Mouse (Mus musculus) frontal cortex, postnatal 25 days (tissue): Measurements from ENCODE around the gene Igf1r.

ENCODE experiments used
- DNase-seq, 2 experiments: peaks; one replicate each; pipeline ENCODE4 v3.0.0; 2022; ENCODE audit warnings: low spot score in 2 of 2

The Igf1r gene

DNA sequence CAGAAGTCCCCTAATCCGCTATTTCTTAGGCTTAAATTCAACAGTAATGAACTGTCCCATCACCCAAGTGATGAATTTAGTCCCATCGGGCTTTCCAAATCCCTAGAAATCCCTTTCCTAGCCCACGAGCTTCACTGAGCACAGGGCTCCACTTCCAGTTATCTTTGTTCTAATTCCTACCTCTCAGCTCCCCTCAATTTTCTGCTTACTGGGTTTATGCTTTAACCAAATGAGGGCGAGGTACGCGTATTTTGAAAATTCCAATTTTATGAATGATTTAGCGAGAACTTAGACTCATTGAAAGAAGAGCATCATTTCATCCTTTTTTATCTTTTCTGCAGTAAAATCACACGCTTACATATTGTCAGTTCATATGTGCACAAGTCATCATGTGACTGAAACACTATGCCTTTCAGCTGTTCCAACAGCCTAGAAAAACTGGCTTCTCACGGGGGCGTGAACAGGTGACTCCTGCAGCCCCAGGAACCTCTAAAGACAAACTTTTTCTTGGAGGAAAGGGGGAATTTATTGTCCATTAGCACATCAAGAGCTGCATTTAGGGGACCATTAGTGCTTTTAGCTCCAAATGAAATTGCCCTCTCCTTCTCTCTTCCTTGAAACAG is 100.5 kb downstream of the Igf1r start:
- DNase-seq, result no peak

DNA sequence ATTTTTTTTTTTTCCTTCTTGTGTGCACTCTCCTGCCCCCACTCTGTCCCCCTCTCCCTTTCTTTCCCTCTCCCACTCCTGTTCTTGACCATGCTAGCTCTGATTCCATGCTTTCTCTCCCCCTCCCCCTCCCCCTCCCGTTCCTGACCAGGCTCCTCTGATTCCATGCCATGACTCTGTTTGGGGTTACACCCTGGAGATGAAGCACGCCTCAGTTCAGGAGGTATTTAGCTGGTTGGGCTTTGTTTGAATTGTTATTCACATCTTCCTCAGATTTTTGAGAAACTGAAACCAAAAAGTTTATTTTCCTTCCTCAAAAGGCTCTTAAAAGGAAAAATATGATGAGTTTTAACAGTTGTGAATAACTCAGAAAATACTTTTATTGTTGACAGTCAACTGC is 101.9 kb downstream of the Igf1r start:
- DNase-seq, result no peak

- no peak for DNase-seq
These were observed 102.3 kb downstream of the Igf1r start for GRCm38 (mm10) chr7:68054956-68055355.

GRCm38 (mm10) chr7:68057010-68057409 is 104.4 kb downstream of the Igf1r start:
- no peak for DNase-seq

- DNase-seq, result no peak
These were observed 107.1 kb downstream of the Igf1r start for GRCm38 (mm10) chr7:68059690-68060089.

GRCm38 (mm10) chr7:68061434-68061833 is 108.8 kb downstream of the Igf1r start:
- no peak for DNase-seq

DNA sequence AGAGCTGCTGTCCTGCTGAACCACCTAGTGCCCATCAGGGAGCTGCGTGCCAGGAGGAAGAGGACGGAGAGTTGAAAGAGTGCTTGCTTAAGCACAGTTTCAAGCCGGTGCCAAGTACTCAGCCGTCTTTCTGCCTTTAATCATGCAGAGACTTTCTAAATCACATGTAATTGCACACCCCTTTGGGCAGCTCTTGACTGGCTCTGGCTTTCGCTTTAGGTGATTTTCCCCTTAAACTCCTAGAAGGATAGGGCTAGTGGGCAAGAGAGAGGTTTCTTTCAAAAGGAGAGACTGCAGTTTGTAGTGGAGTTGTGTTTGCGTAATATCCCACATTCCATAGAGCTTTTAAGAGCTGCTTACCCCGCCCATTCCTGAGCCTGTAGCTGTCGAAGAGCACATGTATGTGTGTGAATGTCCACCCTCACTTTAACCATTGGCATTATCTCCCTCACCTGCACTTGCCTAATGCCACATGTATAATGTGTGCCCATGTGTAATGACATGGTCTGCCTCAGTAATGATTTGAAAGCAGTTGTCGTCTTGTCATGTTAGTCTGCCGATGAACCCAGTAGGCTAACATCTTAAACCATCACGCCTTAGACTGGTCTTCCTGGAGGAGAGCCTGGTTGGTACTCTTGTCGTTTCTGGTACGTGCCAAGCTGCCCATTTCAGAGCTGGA is 109.7 kb downstream of the Igf1r start:
- no peak for DNase-seq

DNA sequence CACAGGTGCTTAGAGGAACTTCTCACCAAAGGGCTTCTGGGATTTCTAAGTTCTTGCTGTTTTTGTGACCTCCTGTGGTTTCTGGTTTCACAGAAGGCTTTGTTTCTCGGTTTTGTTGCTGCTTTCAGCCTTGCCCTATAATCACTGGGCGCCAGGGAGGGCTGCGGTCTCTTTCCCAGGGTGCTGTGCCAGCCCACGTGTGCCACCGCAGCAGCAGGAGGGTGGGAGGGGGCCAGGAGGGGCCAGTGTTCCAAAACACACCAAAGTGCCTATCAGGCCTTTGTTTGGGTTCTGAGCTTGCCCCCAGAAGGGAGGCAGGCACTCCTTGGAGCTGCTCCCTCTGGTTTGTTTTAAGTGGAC is 110.2 kb downstream of the Igf1r start:
- DNase-seq, result no peak

DNA sequence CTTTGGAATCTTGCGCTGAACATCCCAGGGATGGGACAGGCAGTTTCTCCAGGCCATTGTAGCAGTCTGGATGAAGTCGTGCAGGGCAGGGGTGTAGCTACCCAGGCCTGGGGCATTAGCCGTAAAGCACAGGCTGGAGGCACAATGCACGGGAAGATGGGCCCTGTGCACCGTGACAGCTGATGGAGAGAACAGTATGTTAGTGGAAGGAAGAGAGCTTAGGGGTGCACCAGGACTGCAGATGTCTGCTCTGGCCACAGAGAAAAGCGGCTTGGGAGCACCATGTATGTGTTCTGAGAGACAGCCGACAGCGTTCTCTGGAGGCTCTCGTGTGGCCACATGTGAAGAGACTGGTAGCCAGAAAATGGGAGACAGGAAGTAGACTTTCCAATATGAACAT is 111.1 kb downstream of the Igf1r start:
- no peak for DNase-seq

GRCm38 (mm10) chr7:68064120-68064519 is 111.5 kb downstream of the Igf1r start:
- DNase-seq, result no peak

- no peak for DNase-seq
These were observed 112.2 kb downstream of the Igf1r start for GRCm38 (mm10) chr7:68064647-68065362.

DNA sequence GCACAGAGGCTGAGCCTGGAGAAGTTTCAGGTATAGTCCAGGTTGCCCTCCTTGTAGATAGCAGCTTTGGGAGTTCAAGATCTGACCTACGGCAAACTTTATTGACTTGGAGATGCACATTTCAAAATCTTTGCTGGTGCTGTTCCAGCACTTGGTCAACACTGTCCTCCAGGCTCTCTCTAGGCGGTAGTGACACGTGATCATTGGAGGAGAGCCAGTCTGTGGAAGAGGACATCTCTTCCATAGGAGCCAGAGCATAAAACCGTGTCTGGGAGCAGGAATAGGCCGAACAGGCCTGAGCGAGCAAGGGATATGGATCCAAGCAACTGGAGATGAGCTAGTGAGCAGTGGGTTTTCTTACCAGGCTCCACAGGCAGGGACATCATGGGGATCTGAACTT is 113.3 kb downstream of the Igf1r start:
- DNase-seq, result no peak

DNA sequence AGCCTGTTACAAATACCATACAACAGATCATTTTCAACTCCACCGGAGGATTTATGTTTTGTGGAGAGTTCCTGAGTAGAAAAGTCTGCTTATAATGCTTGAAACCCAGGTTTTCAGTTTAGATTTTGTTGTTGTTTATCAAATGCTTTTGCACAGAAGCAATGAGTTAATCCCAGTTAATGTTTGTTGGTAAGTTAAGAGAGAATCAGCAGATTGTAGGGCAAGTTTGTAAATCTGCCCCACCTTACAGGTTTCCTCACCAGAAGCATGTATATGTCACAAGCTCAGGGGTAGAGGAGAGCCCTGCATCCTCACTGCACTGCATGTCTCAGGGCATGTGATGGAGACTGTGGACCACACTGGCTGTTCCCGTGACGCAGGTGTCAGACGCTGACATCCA is 114.7 kb downstream of the Igf1r start:
- no peak for DNase-seq

DNA sequence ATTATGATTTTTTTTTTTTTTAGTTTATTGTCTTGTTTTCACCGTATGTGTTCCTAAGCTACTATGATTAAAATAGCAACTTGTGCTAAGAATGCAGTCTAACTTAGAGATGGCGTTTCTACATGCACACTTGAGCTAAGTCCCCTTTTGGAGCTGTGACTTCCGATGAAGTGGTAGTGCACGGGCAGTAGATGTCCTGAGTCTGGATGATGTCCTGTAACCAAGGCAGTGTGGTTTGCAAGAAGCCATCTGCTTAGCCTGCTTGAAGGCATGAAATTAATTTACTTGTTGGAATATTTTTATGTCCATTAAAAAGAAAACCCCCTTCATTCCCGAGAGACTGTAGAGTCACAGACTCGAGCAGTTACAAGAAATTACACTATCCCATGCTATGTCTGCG is 116.7 kb downstream of the Igf1r start:
- no peak for DNase-seq

- no peak for DNase-seq
These were observed 117.4 kb downstream of the Igf1r start for GRCm38 (mm10) chr7:68070030-68070429.

- DNase-seq, result no peak
These were observed 118.0 kb downstream of the Igf1r start for GRCm38 (mm10) chr7:68070626-68071025.

GRCm38 (mm10) chr7:68071050-68071449 is 118.4 kb downstream of the Igf1r start:
- DNase-seq, result no peak

DNA sequence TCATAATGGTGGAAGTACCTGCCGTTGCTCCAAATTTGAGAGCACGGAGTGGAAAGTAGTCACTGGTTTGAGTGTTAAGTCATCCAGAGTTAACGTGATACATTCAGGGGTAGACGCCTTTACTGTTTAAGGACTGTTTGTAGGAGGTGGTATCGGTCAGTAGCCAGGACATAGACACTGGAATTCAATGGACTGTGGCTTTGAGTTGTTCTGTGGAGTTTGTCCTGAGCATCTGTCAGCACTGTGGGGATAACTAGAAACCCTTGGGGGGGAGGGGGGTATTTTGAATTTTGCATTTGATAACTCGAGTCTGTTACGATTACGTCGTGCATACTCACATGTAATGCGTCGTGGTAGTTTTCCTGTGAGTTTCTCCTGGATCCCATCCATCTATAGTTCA is 119.1 kb downstream of the Igf1r start:
- no peak for DNase-seq

DNA sequence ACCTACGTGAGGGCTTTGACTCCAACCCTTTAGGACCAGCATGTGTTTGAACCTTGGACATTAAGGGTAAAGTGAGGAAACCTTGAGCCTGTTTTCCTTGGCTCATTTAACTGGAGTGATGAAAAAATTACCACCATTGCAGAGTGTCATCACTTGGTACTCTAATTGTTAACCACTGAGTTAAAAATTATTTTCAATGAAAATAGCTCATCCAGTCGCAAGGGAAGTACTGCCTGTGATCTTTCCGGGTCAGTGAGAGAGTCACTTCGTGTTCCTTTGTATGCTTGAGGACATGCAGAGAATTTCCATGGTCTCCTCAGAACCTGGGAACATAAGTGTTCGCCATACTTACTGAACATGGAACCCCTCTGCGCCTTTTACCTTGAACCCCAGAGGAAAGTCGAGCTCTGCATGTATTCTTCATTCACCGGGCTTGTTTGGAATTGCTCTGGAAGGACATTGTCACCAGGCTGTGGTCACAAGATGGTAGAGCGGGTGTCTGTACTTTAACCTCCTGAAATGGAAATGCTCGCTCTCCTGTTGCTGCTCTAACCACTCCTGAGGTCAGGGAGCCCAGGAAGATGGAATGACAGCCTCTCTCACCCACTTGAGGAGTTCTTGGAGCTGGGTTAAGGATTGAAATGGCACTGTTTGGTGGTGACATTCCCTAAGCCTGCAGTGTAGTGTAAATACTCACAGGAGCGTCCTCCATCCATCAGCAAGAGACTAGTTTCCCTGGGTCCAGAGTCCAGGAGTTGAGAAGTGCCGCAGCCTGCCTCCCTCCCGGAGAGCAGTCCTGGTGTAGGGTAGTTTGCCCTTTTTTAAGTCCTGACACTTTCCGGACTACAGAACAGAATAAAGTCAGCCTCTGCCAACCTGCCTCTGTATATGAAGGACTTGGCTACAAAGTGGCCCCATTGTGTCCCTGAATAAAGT is 120.2 kb downstream of the Igf1r start:
- no peak for DNase-seq

- no peak for DNase-seq
These were observed 120.8 kb downstream of the Igf1r start for GRCm38 (mm10) chr7:68073460-68073806.

DNA sequence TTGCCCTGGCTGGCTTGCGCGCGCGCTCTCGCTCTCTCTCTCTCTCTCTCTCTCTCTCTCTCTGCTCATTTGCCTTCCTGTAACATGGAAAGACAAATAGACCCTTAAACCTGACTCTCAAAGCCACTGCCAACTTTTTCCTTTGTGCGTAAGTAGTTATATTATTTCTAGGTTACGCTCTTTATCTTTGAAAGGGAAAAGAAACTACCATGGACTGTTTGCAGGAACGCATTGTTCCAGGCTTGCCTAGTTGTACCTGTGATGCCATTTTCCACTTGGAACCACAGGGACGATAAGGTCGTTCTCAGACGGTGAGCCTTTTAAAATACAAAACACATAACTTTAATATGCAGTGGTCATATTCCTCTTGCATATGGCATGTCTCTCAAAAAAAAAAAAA is 122.1 kb downstream of the Igf1r start:
- DNase-seq, result no peak

- DNase-seq, result no peak
These were observed 122.8 kb downstream of the Igf1r start for GRCm38 (mm10) chr7:68075401-68075800.
